In genomic region chr13:49436170-49436569, GRCm38 (mm10) we compare ENCODE assay signal across 20 mouse cellular contexts. TPM values are rescaled to one million over a fixed set of nuclear protein-coding genes. Genes with fewer than 3 reads are reported as not detected.
DNase-seq lines count a peak whose midpoint lies in the region; ATAC-seq and TF ChIP-seq lines count a peak whose summit lies in the region.
"Had no signal": no experiment of that assay in that cellular context is flagged by ENCODE, and none has a peak within 500 bp of the region (broad histone marks: within the 10 kb centered on the region; RNA-seq: fewer than 3 reads in every experiment).

No protein-coding gene starts in this region.

- TF ChIP-seq CTCF in heart, adult 2 months (IDR thresholded peaks at IDR 0.05) = no peak
- TF ChIP-seq CTCF in lung, adult 2 months (IDR thresholded peaks at IDR 0.05; ENCODE audit: insufficient read depth, low read length) = no peak

- intact Hi-C loops in heart, adult 2 months (cut with DNase I) = no loop called here

- ATAC-seq in heart, embryonic 12.5 days (ENCODE audit: insufficient number of reproducible peaks, low FRiP score) = peak; percentile 42; the same call in 1 of the 2 replicates
- ATAC-seq: forebrain, postnatal 0 days; intestine, embryonic 15.5 days; midbrain, embryonic 15.5 days; Patski had no signal

- no peaks in the 10 kb centered on the region for H3K27me3 ChIP-seq in heart, embryonic 12.5 days (replicated peaks)
- H3K27me3 ChIP-seq in heart, adult 2 months (ENCODE audit: control insufficient read depth, insufficient read depth, low read length) = no peaks in the 10 kb centered on the region
- H3K27me3 ChIP-seq: intestine, embryonic 15.5 days; megakaryocyte, embryonic 14.5 days; midbrain, embryonic 15.5 days; Patski had no signal

- no peak for TF ChIP-seq EP300 in heart, adult 2 months (IDR thresholded peaks at IDR 0.05; ENCODE audit: insufficient read depth, low read depth, low read length)

- no peak overlapping the region for H3K4me3 ChIP-seq in heart, embryonic 12.5 days
- no peak overlapping the region for H3K4me3 ChIP-seq in heart, adult 2 months
- H3K4me3 ChIP-seq in lung, adult 2 months (replicated peaks; ENCODE audit: extremely low read depth, low read depth, low read length) = no peak overlapping the region
- H3K4me3 ChIP-seq: hindbrain, embryonic 10.5 days; intestine, embryonic 15.5 days; limb, embryonic 10.5 days; megakaryocyte, embryonic 14.5 days; midbrain, embryonic 15.5 days had no signal

- H3K4me2 ChIP-seq in heart, embryonic 12.5 days = peak overlapping the region; percentile 4; the same call in 1 of the 2 replicates
- H3K4me2 ChIP-seq: intestine, embryonic 15.5 days; liver, embryonic 11.5 days; lung, embryonic 14.5 days; midbrain, embryonic 15.5 days had no signal

- no peak for TF ChIP-seq POLR2A in heart, adult 2 months (IDR thresholded peaks at IDR 0.05; ENCODE audit: insufficient read depth, low read depth, low read length)
- no peak for TF ChIP-seq POLR2A in lung, adult 2 months (IDR thresholded peaks at IDR 0.05; ENCODE audit: borderline replicate concordance, extremely low read depth, low read depth, low read length)

- peak overlapping the region; percentile 64 for H3K27ac ChIP-seq in heart, embryonic 12.5 days (ENCODE audit: poor library complexity, severe bottlenecking)
- H3K27ac ChIP-seq in heart, adult 2 months = no peak overlapping the region
- H3K27ac ChIP-seq: hindbrain, embryonic 10.5 days; intestine, embryonic 15.5 days; limb, embryonic 10.5 days; midbrain, embryonic 15.5 days had no signal

- peaks cover 2% of the 10 kb centered on the region; the same call in 1 of the 2 replicates for H3K79me2 ChIP-seq in heart, adult 2 months (replicated peaks; ENCODE audit: control insufficient read depth, insufficient read depth, low read length)

- H3K4me1 ChIP-seq in heart, embryonic 12.5 days (replicated peaks) = peaks cover 22% of the 10 kb centered on the region
- H3K4me1 ChIP-seq in heart, adult 2 months (ENCODE audit: control insufficient read depth, insufficient read depth, low read length) = no peaks in the 10 kb centered on the region
- H3K4me1 ChIP-seq in lung, adult 2 months (ENCODE audit: control insufficient read depth, insufficient read depth, low read length) = no peaks in the 10 kb centered on the region
- H3K4me1 ChIP-seq: intestine, embryonic 15.5 days; limb, embryonic 10.5 days; midbrain, embryonic 15.5 days had no signal

- peaks cover 47% of the 10 kb centered on the region for H3K36me3 ChIP-seq in heart, embryonic 12.5 days
- no peaks in the 10 kb centered on the region for H3K36me3 ChIP-seq in heart, adult 2 months (ENCODE audit: control insufficient read depth, insufficient read depth, low read length)

- DNase-seq in heart, adult 2 months = no peak
- peak; percentile 60 for DNase-seq in layer of hippocampus, adult 11-12 months (ENCODE audit: low spot score)
- no peak for DNase-seq in layer of hippocampus, postnatal 36 days
- DNase-seq in lung, postnatal 4 days = peak; percentile 14 to 49
- no peak for DNase-seq in lung, adult 2 months
- no peak for DNase-seq in gastrocnemius, adult 18-20 months (ENCODE audit: low spot score)
- DNase-seq: adrenal gland, postnatal 14 days; cerebellum, adult 8-10 months; forebrain, postnatal 0 days; gastrocnemius, postnatal 10 days; lung, embryonic 14.5 days had no signal

- 0 out of 2 replicates have a peak overlapping the region, but pooled peaks have one; percentile 42 for H3K9ac ChIP-seq in heart, embryonic 12.5 days
- no peak overlapping the region for H3K9ac ChIP-seq in heart, adult 2 months (ENCODE audit: low read depth, low read length)
- H3K9ac ChIP-seq: forebrain, postnatal 0 days; intestine, embryonic 15.5 days; lung, embryonic 14.5 days; midbrain, embryonic 15.5 days had no signal

- H3K9me3 ChIP-seq in heart, embryonic 12.5 days (replicated peaks) = no peaks in the 10 kb centered on the region
- H3K9me3 ChIP-seq: hindbrain, embryonic 10.5 days; intestine, embryonic 15.5 days; limb, embryonic 10.5 days; megakaryocyte, embryonic 14.5 days; midbrain, embryonic 15.5 days had no signal

- WGBS in heart, embryonic 12.5 days = 39% methylated on average over 4 of the region's 4 CpGs
- 49% methylated on average over 4 of the region's 4 CpGs for WGBS in heart, adult 2 months
- WGBS in lung, adult 2 months = 70% methylated on average over 4 of the region's 4 CpGs

RNA-seq across cellular contexts. Expression of gene Ippk, which starts 15.1 kb away (rescaled TPM):
- 13.1 and 14.0 TPM in 2 replicates for polyA plus RNA-seq in heart, embryonic 12.5 days (2016; fragmentation: Nextera tagmentation; extraction: Ambion mirVana)
- total RNA-seq in heart, adult 2 months (2021) = 1 to 10 TPM; 6.7 to 7.3 TPM
- polyA plus RNA-seq in heart, adult 2 months (2012; rRNA removed) = 4.3 and 6.9 TPM in 2 replicates
- 10 to 100 TPM; 34.5 to 37.9 TPM for total RNA-seq in layer of hippocampus, postnatal 36 days (2021)
- polyA plus RNA-seq in lung, adult 2 months (2012; rRNA removed) = 4.9 and 7.3 TPM in 2 replicates
- total RNA-seq in gastrocnemius, adult 18-20 months (2021) = 1 to 10 TPM; 5.9 to 6.6 TPM

RNA-seq across cellular contexts. Expression of gene Tes3-ps, which starts 56.9 kb away (rescaled TPM):
- polyA plus RNA-seq in heart, embryonic 12.5 days (2016; fragmentation: Nextera tagmentation; extraction: Ambion mirVana) = 0.88 and 0.92 TPM in 2 replicates
- total RNA-seq in heart, adult 2 months (2021) = 1 to 10 TPM in 1 of 2 experiments, under 1 TPM in 1; 0.99 to 1.4 TPM
- polyA plus RNA-seq in heart, adult 2 months (2012; rRNA removed) = 0.08 and 0.09 TPM in 2 replicates
- 1 to 10 TPM; 1.6 TPM for total RNA-seq in layer of hippocampus, postnatal 36 days (2021)
- not detected in 2 replicates for polyA plus RNA-seq in lung, adult 2 months (2012; rRNA removed)
- total RNA-seq in gastrocnemius, adult 18-20 months (2021) = 1 to 10 TPM; 1.4 to 1.6 TPM
- polyA plus RNA-seq: thymus, adult 2 months had no signal

Comparison
In these comparisons a context has a peak if more than half of its experiments do, and no peak if none do; other contexts are left out.
1. DNase-seq: peak in layer of hippocampus, adult 11-12 months (single experiment) and lung, postnatal 4 days (2 of 2); none in heart, adult 2 months (0 of 2), layer of hippocampus, postnatal 36 days (0 of 2), lung, adult 2 months (single experiment) and gastrocnemius, adult 18-20 months (single experiment).
2. RNA of gene Ippk, which starts 15.1 kb away (total RNA-seq): 34.5 to 37.9 TPM in layer of hippocampus, postnatal 36 days; 6.7 to 7.3 TPM in heart, adult 2 months and 5.9 to 6.6 TPM in gastrocnemius, adult 18-20 months; every median in the first group is over 4 times any median in the second.